Mouse (Mus musculus) heart, embryonic 15.5 days (tissue): Measurements from ENCODE around the gene Apba3. TPM values are rescaled to one million over a fixed set of nuclear protein-coding genes. Genes with fewer than 3 reads are reported as not detected.
A peak's percentile ranks its signal among the peaks of the same experiment; 100 is the strongest.

Experiments
- ATAC-seq: fragments of 200-750 bp; cut with Nextera tagmentation; replicated peaks from 2 replicates; pipeline ENCODE4 v1.8.0; 2017; ENCODE audit warnings: low read depth, moderate TSS enrichment; ENCODE audit not compliant: insufficient number of reproducible peaks, insufficient read depth, low FRiP score
- H3K27ac ChIP-seq: fragments of 300-500 bp; sonication (generic); 2 replicates; pipeline ENCODE4 v1.5.1; 2015; ENCODE audit warnings: mild to moderate bottlenecking, inconsistent platforms
- H3K27me3 ChIP-seq: fragments of 300-500 bp; sonication (generic); 2 replicates; pipeline ENCODE4 v1.6.1; 2015; ENCODE audit warnings: inconsistent platforms
- H3K36me3 ChIP-seq: fragments of 300-500 bp; sonication (generic); 2 replicates; pipeline ENCODE4 v1.6.1; 2015; ENCODE audit warnings: mild to moderate bottlenecking, inconsistent platforms
- H3K4me1 ChIP-seq: fragments of 300-500 bp; sonication (generic); replicated peaks from 2 replicates; pipeline ENCODE4 v1.6.1; 2015; ENCODE audit warnings: inconsistent platforms
- H3K4me2 ChIP-seq: fragments of 300-500 bp; sonication (generic); 2 replicates; pipeline ENCODE4 v1.6.1; 2015; ENCODE audit warnings: inconsistent platforms, mild to moderate bottlenecking, moderate library complexity
- H3K4me3 ChIP-seq: fragments of 300-500 bp; sonication (generic); 2 replicates; pipeline ENCODE4 v1.5.1; 2015; ENCODE audit warnings: mild to moderate bottlenecking, inconsistent platforms
- H3K9ac ChIP-seq: fragments of 300-500 bp; sonication (generic); 2 replicates; pipeline ENCODE4 v1.6.1; 2015; ENCODE audit warnings: mild to moderate bottlenecking, inconsistent platforms
- H3K9me3 ChIP-seq: fragments of 300-500 bp; sonication (generic); replicated peaks from 2 replicates; pipeline ENCODE4 v1.6.1; 2016; ENCODE audit warnings: inconsistent platforms
- WGBS: fragments of 180-500 bp; shearing (Covaris S2); methylation state at CpG from one replicate; pipeline ENCODE4 v1.1.7; 2015; ENCODE audit warnings: mixed read lengths; 5-methylcytosine and 5-hydroxymethylcytosine counted together
- polyA plus RNA-seq: library from polyadenylated mRNA; unstranded; fragments of >200 nt; fragmentation: Nextera tagmentation; extraction: Ambion mirVana; gene quantifications from 2 replicates; pipeline ENCODE4 v1.2.1, GENCODE M21; 2015

Gene Apba3
- polyA plus RNA-seq, 1 experiment from 2014 or later, result 42.3 TPM

- ATAC-seq, result no peak
- Histone ChIP-seq H3K9ac (no peak overlapping the region), H3K4me2 (no peak overlapping the region), H3K36me3 (peaks cover 57% of the 10 kb centered on the region), H3K9me3 (no peaks in the 10 kb centered on the region), H3K4me3 (no peak overlapping the region), H3K27me3 (no peaks in the 10 kb centered on the region), H3K4me1 (peaks cover 37% of the 10 kb centered on the region), H3K27ac (no peak overlapping the region)
- WGBS, result 87% methylated on average over 16 of the region's 16 CpGs
Measured at GRCm38 (mm10) chr10:81315587-81315986, 48.8 kb downstream of the Apba3 start.

- H3K4me2 ChIP-seq, result peak overlapping the region; percentile 57
- no peaks in the 10 kb centered on the region for H3K9me3 ChIP-seq
- H3K4me3 ChIP-seq, result peak overlapping the region; percentile 29
- H3K27ac ChIP-seq, result no peak overlapping the region
- peaks cover 37% of the 10 kb centered on the region for H3K4me1 ChIP-seq
- H3K36me3 ChIP-seq, result peaks cover 47% of the 10 kb centered on the region
- no peaks in the 10 kb centered on the region for H3K27me3 ChIP-seq
- WGBS, result 49% methylated on average over 16 of the region's 16 CpGs
- ATAC-seq, result no peak
- peak overlapping the region; percentile 10; the same call in 1 of the 2 replicates for H3K9ac ChIP-seq
Measured at GRCm38 (mm10) chr10:81316338-81317060, 49.7 kb downstream of the Apba3 start.

DNA sequence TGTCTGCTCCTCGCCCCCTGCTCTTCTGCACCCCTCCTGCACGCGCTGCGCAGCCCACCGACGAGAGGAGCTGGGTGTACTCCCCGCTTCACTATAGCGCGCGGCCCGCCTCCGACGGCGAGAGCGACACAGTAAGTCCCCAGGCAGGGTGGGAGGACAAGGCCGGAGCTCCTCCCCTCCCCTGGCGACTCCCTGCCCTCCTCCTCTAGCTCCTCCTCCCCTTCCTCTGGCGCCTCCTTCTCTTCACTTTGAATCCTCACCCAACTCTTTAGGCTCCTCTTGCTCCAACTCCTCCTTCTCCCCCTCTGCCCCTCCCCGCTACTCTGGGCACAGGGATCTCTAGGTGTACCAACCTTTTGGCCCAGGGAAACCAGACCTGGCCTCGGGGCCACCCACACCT, 50.5 kb downstream of the Apba3 start:
- Histone ChIP-seq H3K9me3 (no peaks in the 10 kb centered on the region), H3K4me3 (peak overlapping the region; percentile 29), H3K9ac (peak overlapping the region; percentile 10; the same call in 1 of the 2 replicates), H3K27me3 (no peaks in the 10 kb centered on the region), H3K27ac (no peak overlapping the region), H3K4me2 (peak overlapping the region; percentile 57), H3K36me3 (peaks cover 40% of the 10 kb centered on the region), H3K4me1 (peaks cover 44% of the 10 kb centered on the region)
- 22% methylated on average over 20 of the region's 20 CpGs for WGBS
- ATAC-seq, result no peak

DNA sequence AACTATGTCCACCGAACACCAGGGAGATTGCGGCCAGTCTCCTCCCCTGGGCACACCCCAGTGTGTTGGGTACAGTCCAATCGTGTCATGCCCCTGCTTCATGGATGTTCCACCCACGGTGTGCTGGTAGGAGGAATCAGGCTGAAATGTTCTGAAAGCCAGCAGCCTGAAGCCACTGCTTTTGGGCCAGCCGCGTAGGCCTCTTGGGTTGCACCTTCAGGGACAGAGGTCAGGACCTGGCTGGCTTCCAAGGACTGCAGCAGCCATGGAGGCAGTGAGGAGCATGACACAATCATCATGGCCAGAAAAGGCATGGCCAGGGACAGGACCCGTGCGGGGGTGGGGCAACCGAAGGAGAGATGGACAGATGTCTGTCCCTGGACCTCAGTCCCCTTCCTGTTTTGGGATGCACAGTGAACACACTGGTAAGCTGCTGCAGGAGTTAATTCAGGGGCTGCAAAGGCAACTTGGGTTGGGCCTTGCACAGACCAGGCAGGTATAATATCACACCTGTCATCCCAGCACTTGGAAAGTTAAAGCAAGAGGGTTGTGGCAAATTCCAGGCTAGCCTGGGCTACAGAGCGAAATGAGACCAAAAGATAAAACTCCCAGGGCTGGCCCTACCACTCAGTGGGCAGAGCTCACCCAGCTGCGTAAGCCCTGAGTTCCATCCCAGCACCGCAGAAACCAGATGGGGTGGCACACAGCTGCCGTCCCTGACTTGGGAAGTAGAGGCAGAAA, 52.0 kb downstream of the Apba3 start:
- H3K4me1 ChIP-seq, result peaks cover 47% of the 10 kb centered on the region
- peaks cover 41% of the 10 kb centered on the region for H3K36me3 ChIP-seq

GRCm38 (mm10) chr10:81319330-81319699, 52.6 kb downstream of the Apba3 start:
- Histone ChIP-seq H3K27me3 (no peaks in the 10 kb centered on the region), H3K9ac (peak overlapping the region; percentile 53), H3K36me3 (peaks cover 41% of the 10 kb centered on the region), H3K4me3 (peak overlapping the region; percentile 80), H3K27ac (peak overlapping the region; percentile 91), H3K9me3 (no peaks in the 10 kb centered on the region), H3K4me2 (peak overlapping the region; percentile 65), H3K4me1 (peaks cover 47% of the 10 kb centered on the region)
- 37% methylated on average over 8 of the region's 8 CpGs for WGBS
- no peak for ATAC-seq

More for the DNA sequence above, 52.0 kb downstream of the Apba3 start:
- ATAC-seq, result no peak
- Histone ChIP-seq H3K27me3 (no peaks in the 10 kb centered on the region), H3K4me2 (peak overlapping the region; percentile 65), H3K9me3 (no peaks in the 10 kb centered on the region), H3K9ac (peak overlapping the region; percentile 53; the same call in 1 of the 2 replicates), H3K4me3 (no peak overlapping the region), H3K27ac (peak overlapping the region; percentile 91; the same call in 1 of the 2 replicates)
- 77% methylated on average over 13 of the region's 13 CpGs for WGBS

GRCm38 (mm10) chr10:81319741-81320549, 53.2 kb downstream of the Apba3 start:
- 1% methylated on average over 38 of the region's 38 CpGs for WGBS
- no peaks in the 10 kb centered on the region for H3K27me3 ChIP-seq
- ATAC-seq, result no peak; the same call in 1 of the 2 replicates
- peak overlapping the region; percentile 53 for H3K9ac ChIP-seq
- peak overlapping the region; percentile 80 for H3K4me3 ChIP-seq
- peak overlapping the region; percentile 91 for H3K27ac ChIP-seq
- peak overlapping the region; percentile 65 for H3K4me2 ChIP-seq
- H3K4me1 ChIP-seq, result peaks cover 47% of the 10 kb centered on the region
- H3K9me3 ChIP-seq, result no peaks in the 10 kb centered on the region
- peaks cover 42% of the 10 kb centered on the region for H3K36me3 ChIP-seq

DNA sequence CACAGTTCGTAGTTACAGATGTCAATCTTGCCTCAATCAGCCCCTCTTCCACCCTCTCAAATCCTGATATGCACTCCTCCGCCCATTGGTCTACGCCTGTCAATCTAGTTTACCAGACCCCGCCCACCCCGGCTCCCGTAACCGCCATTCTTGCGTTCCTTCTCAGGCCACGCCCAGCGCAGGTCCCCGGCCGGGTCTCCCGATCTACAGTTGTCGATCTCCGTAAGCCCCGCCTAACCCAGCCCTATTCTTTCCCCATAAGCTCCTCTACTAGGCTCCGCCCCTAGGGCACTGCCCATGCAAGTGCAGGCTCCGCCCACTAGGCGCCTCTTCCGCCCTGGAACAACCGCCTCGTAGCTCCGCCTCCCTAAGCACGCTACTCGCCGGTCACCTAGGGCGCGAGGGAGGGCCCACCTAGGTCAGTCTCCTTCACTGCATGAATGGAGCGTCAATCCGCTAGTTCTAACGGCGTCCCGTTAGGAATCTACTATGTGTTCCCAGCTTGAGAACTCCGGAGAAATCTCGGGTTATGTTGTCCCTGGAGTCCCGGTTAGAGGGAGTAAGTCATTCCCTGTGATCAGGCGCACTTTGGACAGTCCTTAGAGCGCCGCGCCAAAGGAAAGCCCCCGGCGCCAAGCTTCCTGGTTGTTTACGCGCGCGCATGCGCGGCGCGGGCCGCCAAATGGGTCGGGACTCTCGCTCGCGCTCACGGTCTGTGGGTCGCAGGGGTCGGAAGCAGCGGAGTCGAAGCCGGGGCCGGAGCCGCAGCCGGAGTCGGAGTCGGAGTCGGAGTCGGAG, 54.0 kb downstream of the Apba3 start, which contains the start of gene Cactin:
Gene Cactin (plus strand): TSS at position 554 of the 798 bp plus-strand sequence.
- H3K4me1 ChIP-seq, result peaks cover 47% of the 10 kb centered on the region
- peaks cover 43% of the 10 kb centered on the region for H3K36me3 ChIP-seq

DNA sequence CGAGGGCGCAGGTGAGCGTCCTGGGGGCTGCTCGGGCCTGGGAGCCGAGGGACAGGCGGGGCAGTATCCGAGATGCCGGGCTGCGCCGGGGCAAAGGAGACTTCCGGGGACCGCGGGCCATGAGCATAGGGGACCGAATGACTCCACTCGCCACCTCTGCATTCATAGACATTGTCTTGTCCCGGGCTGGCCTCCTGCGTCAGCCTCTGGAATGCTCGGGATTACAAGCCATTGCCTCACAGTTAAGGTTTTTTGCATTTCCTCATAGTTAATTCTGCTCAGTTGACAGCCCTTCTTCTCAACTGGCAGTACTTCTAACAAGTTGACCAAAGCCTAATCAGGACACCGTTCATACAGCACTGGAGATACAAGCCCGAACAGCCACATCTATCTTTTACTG, 54.7 kb downstream of the Apba3 start:
- WGBS, result 3% methylated on average over 20 of the region's 20 CpGs
- Histone ChIP-seq H3K4me3 (peak overlapping the region; percentile 80), H3K27me3 (no peaks in the 10 kb centered on the region), H3K36me3 (peaks cover 44% of the 10 kb centered on the region), H3K27ac (peak overlapping the region; percentile 91), H3K9ac (peak overlapping the region; percentile 85), H3K4me1 (peaks cover 48% of the 10 kb centered on the region), H3K4me2 (peak overlapping the region; percentile 66), H3K9me3 (no peaks in the 10 kb centered on the region)
- no peak for ATAC-seq

More for the DNA sequence above, 54.0 kb downstream of the Apba3 start, which contains the start of gene Cactin:
- Histone ChIP-seq H3K4me3 (peak within 1 kb of the TSS; percentile 80), H3K4me2 (peak within 1 kb of the TSS; percentile 66), H3K27ac (peak within 1 kb of the TSS; percentile 91), H3K9me3 (no peaks in the 10 kb centered on the region), H3K27me3 (no peaks in the 10 kb centered on the region), H3K9ac (peak within 1 kb of the TSS; percentile 85)
- ATAC-seq, result peak; percentile 92
- under 1% methylated on average over 68 of the region's 68 CpGs for WGBS

GRCm38 (mm10) chr10:81322444-81322843, 55.7 kb downstream of the Apba3 start:
- peaks cover 43% of the 10 kb centered on the region for H3K4me1 ChIP-seq
- H3K36me3 ChIP-seq, result peaks cover 49% of the 10 kb centered on the region
- no peak for ATAC-seq
- peak overlapping the region; percentile 80 for H3K4me3 ChIP-seq
- H3K9ac ChIP-seq, result no peak overlapping the region
- WGBS, result 92% methylated on average over 27 of the region's 27 CpGs
- H3K27me3 ChIP-seq, result no peaks in the 10 kb centered on the region
- H3K9me3 ChIP-seq, result no peaks in the 10 kb centered on the region
- peak overlapping the region; percentile 66 for H3K4me2 ChIP-seq
- H3K27ac ChIP-seq, result no peak overlapping the region
